In genomic region chr2:73231081-73231480, GRCm38 (mm10) we compare ENCODE assay signal across 24 mouse cellular contexts. TPM values are rescaled to one million over a fixed set of nuclear protein-coding genes. Genes with fewer than 3 reads are reported as not detected.
DNase-seq lines count a peak whose midpoint lies in the region; ATAC-seq and TF ChIP-seq lines count a peak whose summit lies in the region.
"Had no signal": no experiment of that assay in that cellular context is flagged by ENCODE, and none has a peak within 500 bp of the region (broad histone marks: within the 10 kb centered on the region; RNA-seq: fewer than 3 reads in every experiment).

No protein-coding gene starts in this region.

- TF ChIP-seq CTCF in lung, adult 2 months (IDR thresholded peaks at IDR 0.05; ENCODE audit: insufficient read depth, low read length): no peak
- no peak for TF ChIP-seq CTCF in midbrain, postnatal 0 days (IDR thresholded peaks at IDR 0.05)

- 57% methylated on average over 3 of the region's 3 CpGs for WGBS in heart, embryonic 12.5 days
- 56% methylated on average over 3 of the region's 3 CpGs for WGBS in lung, adult 2 months
- WGBS in midbrain, embryonic 10.5 days: 58% methylated on average over 3 of the region's 3 CpGs
- 53% methylated on average over 3 of the region's 3 CpGs for WGBS in midbrain, postnatal 0 days

- peak; percentile 79 for DNase-seq in heart, adult 11 months
- peak; percentile 3 for DNase-seq in lung, postnatal 36 days
- no peak for DNase-seq in lung, adult 2 months
- DNase-seq in midbrain, embryonic 10.5 days (ENCODE audit: low spot score): no peak
- no peak for DNase-seq in midbrain, postnatal 0 days (ENCODE audit: low spot score)
- peak; percentile 67 for DNase-seq in adipocyte (ENCODE audit: low spot score)
- DNase-seq in cerebellum, postnatal 4 days (ENCODE audit: low spot score in 2 of 2): no peak
- DNase-seq: adrenal gland, adult 2 months; adrenal gland, adult 8-10 months; adrenal gland, postnatal 10 days; adrenal gland, postnatal 14 days; adrenal gland, postnatal 25 days; adrenal gland, postnatal 36 days; B cell, adult 2 months; cerebellum, adult 11 months; cerebellum, adult 11-12 months; cerebellum, adult 18-20 months had no signal

- no peak overlapping the region for H3K4me2 ChIP-seq in heart, embryonic 12.5 days
- H3K4me2 ChIP-seq in midbrain, postnatal 0 days (ENCODE audit: low read depth, low read length, poor library complexity, severe bottlenecking): no peak overlapping the region

- no peaks in the 10 kb centered on the region for H3K4me1 ChIP-seq in heart, embryonic 12.5 days (replicated peaks)
- no peaks in the 10 kb centered on the region for H3K4me1 ChIP-seq in lung, adult 2 months (ENCODE audit: control insufficient read depth, insufficient read depth, low read length)
- H3K4me1 ChIP-seq in midbrain, embryonic 10.5 days: peaks cover 9% of the 10 kb centered on the region
- H3K4me1 ChIP-seq in midbrain, postnatal 0 days (ENCODE audit: insufficient read depth, low read length): no peaks in the 10 kb centered on the region

- H3K27ac ChIP-seq in heart, embryonic 12.5 days (ENCODE audit: poor library complexity, severe bottlenecking): no peak overlapping the region
- H3K27ac ChIP-seq in midbrain, embryonic 10.5 days (replicated peaks): peak overlapping the region; percentile 38; the same call in 1 of the 2 replicates
- no peak overlapping the region for H3K27ac ChIP-seq in midbrain, postnatal 0 days (ENCODE audit: low read depth, low read length)

- no peak overlapping the region for H3K9ac ChIP-seq in heart, embryonic 12.5 days
- H3K9ac ChIP-seq in midbrain, postnatal 0 days (replicated peaks; ENCODE audit: low read length, poor library complexity, severe bottlenecking): no peak overlapping the region

- ATAC-seq in heart, embryonic 12.5 days (ENCODE audit: insufficient number of reproducible peaks, low FRiP score): no peak
- no peak for ATAC-seq in midbrain, postnatal 0 days (ENCODE audit: low FRiP score)
- ATAC-seq: activated CD4-positive, CD25-positive, alpha-beta regulatory T cell, adult 4 months; CD4-positive, CD25-positive, alpha-beta regulatory T cell, adult 4 months; Patski had no signal

- H3K4me3 ChIP-seq in heart, embryonic 12.5 days: no peak overlapping the region
- H3K4me3 ChIP-seq in lung, adult 2 months (replicated peaks; ENCODE audit: extremely low read depth, low read depth, low read length): no peak overlapping the region
- H3K4me3 ChIP-seq in midbrain, embryonic 10.5 days: no peak overlapping the region
- no peak overlapping the region for H3K4me3 ChIP-seq in midbrain, postnatal 0 days (ENCODE audit: low read depth, low read length)

- 0 out of 2 replicates have a peak, but pooled peaks cover 6% of the 10 kb centered on the region for H3K9me3 ChIP-seq in heart, embryonic 12.5 days (replicated peaks)
- no peaks in the 10 kb centered on the region for H3K9me3 ChIP-seq in midbrain, embryonic 10.5 days (replicated peaks)
- H3K9me3 ChIP-seq in midbrain, postnatal 0 days (ENCODE audit: low read length): no peaks in the 10 kb centered on the region
- H3K9me3 ChIP-seq: G1E had no signal

- H3K27me3 ChIP-seq in heart, embryonic 12.5 days (replicated peaks): 0 out of 2 replicates have a peak, but pooled peaks cover 3% of the 10 kb centered on the region
- H3K27me3 ChIP-seq in midbrain, embryonic 10.5 days (ENCODE audit: low read depth, poor library complexity, severe bottlenecking): no peaks in the 10 kb centered on the region
- H3K27me3 ChIP-seq in midbrain, postnatal 0 days (ENCODE audit: insufficient read depth, low read length): no peaks in the 10 kb centered on the region
- H3K27me3 ChIP-seq: CH12.LX had no signal

- H3K36me3 ChIP-seq in heart, embryonic 12.5 days: no peaks in the 10 kb centered on the region
- H3K36me3 ChIP-seq in midbrain, embryonic 10.5 days: no peaks in the 10 kb centered on the region
- H3K36me3 ChIP-seq in midbrain, postnatal 0 days (ENCODE audit: insufficient read depth, low read length): no peaks in the 10 kb centered on the region
- H3K36me3 ChIP-seq: G1E had no signal

- no peak for TF ChIP-seq POLR2A in lung, adult 2 months (IDR thresholded peaks at IDR 0.05; ENCODE audit: borderline replicate concordance, extremely low read depth, low read depth, low read length)

RNA-seq across cellular contexts. Expression of gene Ola1, which starts 12.4 kb away (rescaled TPM):
- polyA plus RNA-seq in heart, embryonic 12.5 days (2016; fragmentation: Nextera tagmentation; extraction: Ambion mirVana): 72.0 and 74.4 TPM in 2 replicates
- 2.4 and 5.3 TPM in 2 replicates for polyA plus RNA-seq in lung, adult 2 months (2012; rRNA removed)
- 92.1 and 103 TPM in 2 replicates for polyA plus RNA-seq in midbrain, embryonic 10.5 days (2016; fragmentation: Nextera tagmentation; extraction: Ambion mirVana)
- total RNA-seq in midbrain, postnatal 0 days (2014; rRNA removed): 49.9 and 50.2 TPM in 2 replicates
- 87.3 and 91.7 TPM in 2 replicates for polyA plus RNA-seq in midbrain, postnatal 0 days (2015; fragmentation: Nextera tagmentation; extraction: Ambion mirVana)

RNA-seq across cellular contexts. Expression of gene Sp9, which starts 40.6 kb away (rescaled TPM):
- polyA plus RNA-seq in heart, embryonic 12.5 days (2016; fragmentation: Nextera tagmentation; extraction: Ambion mirVana): not detected in 2 replicates
- not detected in 2 replicates for polyA plus RNA-seq in lung, adult 2 months (2012; rRNA removed)
- 1.5 and 1.8 TPM in 2 replicates for polyA plus RNA-seq in midbrain, embryonic 10.5 days (2016; fragmentation: Nextera tagmentation; extraction: Ambion mirVana)
- total RNA-seq in midbrain, postnatal 0 days (2014; rRNA removed): 2.3 and 3.3 TPM in 2 replicates
- 1.7 and 2.0 TPM in 2 replicates for polyA plus RNA-seq in midbrain, postnatal 0 days (2015; fragmentation: Nextera tagmentation; extraction: Ambion mirVana)
- total RNA-seq: adrenal gland, adult 18-20 months; adrenal gland, adult 2 months; adrenal gland, adult 8-10 months; adrenal gland, postnatal 10 days; adrenal gland, postnatal 14 days; adrenal gland, postnatal 25 days; adrenal gland, postnatal 36 days had no signal
- polyA plus RNA-seq: activated CD4-positive, CD25-positive, alpha-beta regulatory T cell, adult 4 months; adrenal gland, adult 2 months; CD4-positive, CD25-positive, alpha-beta regulatory T cell, adult 4 months; Patski had no signal

Comparison
In these comparisons a context has a peak if more than half of its experiments do, and no peak if none do; other contexts are left out.
1. DNase-seq: peak in heart, adult 11 months (single experiment), lung, postnatal 36 days (single experiment) and adipocyte (single experiment); none in lung, adult 2 months (single experiment), midbrain, embryonic 10.5 days (single experiment), midbrain, postnatal 0 days (single experiment) and cerebellum, postnatal 4 days (0 of 2).
2. RNA of gene Ola1, which starts 12.4 kb away (polyA plus RNA-seq): 92.1 to 103 TPM in midbrain, embryonic 10.5 days, 87.3 to 91.7 TPM in midbrain, postnatal 0 days and 72.0 to 74.4 TPM in heart, embryonic 12.5 days; 2.4 to 5.3 TPM in lung, adult 2 months; every median in the first group is over 10 times any median in the second.